Mouse (Mus musculus) heart, adult 11 months (tissue): ENCODE data around the gene Aurkb.

Experiments
- DNase-seq: peaks from one replicate; pipeline ENCODE4 v3.0.0; 2022

Gene Aurkb

GRCm38 (mm10) chr11:69036486-69037230 is 8.8 kb upstream of the Aurkb start:
- DNase-seq = peak; percentile 98

DNA sequence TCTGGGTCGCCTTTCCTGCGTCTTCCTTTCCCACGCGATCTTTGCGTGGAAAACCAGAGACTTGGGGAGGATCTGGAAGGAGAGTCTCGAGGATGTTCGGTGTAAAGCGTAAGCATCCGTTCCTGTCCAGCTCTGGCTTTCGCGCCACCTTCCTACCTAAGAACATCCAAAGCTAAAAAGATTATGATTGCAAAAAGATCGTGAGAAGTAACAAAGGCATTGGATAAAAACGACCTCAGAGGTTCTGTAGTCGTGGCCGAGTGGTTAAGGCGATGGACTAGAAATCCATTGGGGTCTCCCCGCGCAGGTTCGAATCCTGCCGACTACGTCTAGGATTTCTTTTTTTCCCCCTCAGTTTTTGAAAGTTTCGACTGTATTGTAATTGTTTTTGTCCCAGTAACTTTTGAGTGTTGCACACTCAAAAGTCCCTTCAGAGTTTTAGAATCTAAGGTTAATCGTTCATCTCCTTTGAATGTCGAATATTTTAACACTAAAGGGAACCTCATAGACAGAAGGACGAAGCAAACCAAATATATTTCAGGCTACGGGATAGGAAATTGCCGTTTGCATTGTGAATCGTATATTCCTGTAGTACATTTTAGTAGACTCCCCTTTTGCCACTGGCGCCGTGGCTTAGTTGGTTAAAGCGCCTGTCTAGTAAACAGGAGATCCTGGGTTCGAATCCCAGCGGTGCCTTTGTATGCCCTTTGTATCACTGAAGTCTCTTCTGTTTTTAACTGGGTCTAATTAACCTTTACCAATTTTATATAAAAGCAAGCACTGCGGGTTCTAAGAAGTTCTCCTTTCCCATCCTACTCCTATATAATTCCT is 8.0 kb upstream of the Aurkb start:
- DNase-seq = peak; percentile 97

- peak; percentile 95 for DNase-seq
Measured at GRCm38 (mm10) chr11:69038173-69038572, 7.3 kb upstream of the Aurkb start.

- peak; percentile 86 for DNase-seq
Measured at GRCm38 (mm10) chr11:69046395-69046774, 938 bp downstream of the Aurkb start.

DNA sequence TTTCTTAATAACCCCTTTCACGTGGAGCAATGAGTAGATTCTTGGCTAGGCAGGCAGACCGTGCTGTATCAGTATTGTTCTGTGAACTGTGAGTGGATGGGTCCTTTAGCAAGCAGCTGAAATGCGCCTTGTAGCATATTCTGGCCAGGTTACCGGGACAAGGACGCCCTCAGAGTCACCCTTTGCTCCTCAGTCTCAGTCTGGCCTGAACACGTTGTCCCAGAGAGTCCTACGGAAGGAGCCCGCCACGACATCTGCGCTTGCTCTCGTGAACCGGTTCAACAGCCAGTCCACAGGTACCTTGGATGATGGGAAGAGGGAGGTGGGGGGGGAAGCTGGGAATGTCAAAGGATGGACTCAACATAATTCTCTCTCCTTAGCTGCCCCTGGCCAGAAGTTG is 2.1 kb downstream of the Aurkb start:
- DNase-seq = peak; percentile 89

DNA sequence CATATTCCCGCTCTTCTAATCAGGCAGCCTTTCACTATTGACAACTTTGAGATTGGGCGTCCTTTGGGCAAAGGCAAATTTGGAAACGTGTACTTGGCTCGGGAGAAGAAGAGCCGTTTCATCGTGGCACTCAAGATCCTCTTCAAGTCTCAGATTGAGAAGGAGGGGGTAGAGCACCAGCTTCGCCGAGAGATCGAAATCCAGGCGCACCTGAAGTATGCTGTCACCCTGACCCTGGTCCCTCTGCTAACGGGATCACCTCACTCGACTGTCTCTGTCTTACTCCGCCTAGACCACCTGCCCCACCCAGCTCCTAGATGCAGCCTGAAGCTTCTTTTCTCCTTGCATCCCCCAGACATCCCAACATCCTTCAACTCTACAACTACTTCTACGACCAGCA is 2.7 kb downstream of the Aurkb start:
- DNase-seq = peak; percentile 86

GRCm38 (mm10) chr11:69050748-69051147 is 5.3 kb downstream of the Aurkb start:
- no peak for DNase-seq

DNA sequence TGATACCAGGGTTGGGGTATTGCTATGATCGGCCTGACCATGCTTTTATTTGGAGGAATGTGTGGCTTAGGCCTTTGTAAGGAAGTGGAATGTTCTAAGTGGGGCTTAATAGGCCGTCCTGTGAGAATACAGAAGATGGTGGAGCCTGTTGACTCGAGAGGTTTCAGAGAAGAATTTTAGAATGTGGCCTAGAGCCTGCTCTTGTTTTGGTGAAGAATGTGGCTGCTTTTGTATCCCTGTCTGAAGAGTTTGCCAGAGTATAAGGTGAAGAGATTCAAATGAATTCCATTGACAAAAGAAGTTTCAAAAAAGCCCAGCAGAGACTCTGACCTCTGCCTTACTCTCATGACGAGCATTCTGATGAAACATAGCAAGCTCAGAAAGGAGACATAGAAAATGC is 6.3 kb downstream of the Aurkb start:
- no peak for DNase-seq

DNA sequence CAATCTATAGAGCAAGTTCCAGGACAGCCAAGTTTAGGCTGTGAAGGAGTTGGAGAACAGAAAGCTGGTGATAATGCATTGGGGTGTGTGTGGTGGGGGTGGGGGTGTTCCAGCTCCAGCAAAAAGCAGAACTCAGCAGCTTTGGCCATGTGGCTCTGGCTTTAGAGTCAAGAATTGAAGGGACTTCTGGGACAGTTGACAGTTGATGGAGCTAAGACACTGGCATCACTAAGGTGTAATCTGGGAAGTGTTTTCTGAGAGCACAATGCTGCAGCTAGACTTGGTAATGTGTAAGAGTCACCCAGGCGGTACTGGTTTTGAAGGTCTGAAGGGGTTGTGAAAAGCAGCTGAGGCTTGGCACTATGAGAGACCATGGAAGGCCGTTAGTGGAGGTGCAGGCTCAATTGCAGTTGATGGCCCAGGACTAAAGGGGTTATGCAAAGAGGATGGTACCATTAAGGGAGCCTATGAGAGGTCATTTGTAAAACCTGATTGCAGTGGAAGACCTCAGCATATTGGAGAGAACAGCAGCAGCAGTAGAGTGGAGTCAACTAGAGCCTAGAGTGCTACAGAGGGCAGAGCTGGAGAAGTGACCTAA is 7.5 kb downstream of the Aurkb start:
- DNase-seq = peak; percentile 88

DNA sequence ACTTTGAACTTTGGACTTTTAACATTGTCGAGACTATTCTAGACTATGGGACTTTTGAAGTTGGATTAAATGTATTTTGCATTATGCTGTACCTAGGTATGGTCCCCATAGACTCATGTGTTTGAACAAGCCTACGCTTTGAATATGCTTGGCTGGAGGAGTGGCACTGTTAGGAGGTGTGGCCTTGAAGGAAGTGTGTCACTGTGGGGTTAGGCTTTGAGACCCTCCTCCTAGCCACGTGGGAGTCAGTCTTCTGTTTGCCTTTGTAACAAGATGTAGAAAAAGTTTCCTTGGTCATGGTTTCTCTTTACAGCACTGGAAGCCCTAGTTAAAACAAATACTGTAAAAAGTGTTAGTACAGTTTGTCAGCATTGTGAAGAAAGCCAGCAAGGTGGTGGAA is 8.4 kb downstream of the Aurkb start:
- no peak for DNase-seq

- DNase-seq = no peak
Measured at GRCm38 (mm10) chr11:69058265-69058664, 12.8 kb downstream of the Aurkb start.

GRCm38 (mm10) chr11:69058729-69059356 is 13.4 kb downstream of the Aurkb start:
- DNase-seq = peak; percentile 90

DNA sequence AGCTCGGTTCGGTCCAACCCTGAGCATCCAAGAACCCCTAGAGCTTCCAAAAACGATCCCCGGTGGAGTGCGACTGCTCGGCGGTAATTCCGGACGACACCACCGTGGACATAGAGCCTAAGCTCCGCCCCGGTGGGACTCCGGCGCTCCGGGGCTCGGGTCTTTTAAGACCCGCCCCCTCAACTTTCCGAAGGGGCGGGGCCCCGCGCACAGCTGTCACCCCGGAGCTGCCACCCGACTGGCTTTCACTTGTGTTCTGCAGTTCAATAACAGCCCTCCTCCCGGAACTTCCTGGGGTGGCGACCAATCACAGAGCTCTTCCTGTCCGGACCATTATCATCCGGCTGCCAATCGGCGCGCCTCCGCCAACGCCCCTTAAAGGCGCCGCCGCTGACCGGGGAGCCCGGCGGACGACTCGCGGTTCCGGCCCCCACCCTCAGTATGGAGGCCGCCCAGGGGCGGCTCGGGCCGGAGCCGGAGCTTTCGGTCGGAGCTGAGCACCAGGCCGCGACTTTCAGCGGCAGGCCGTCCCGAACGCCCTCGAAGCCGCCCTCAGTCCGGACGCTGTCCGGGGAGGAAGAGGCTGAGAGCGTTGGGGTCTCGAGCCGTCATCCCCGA is 14.0 kb downstream of the Aurkb start, which contains the start of gene Borcs6:
Gene Borcs6, plus strand, starts transcription at position 361 of the 618 bp plus-strand sequence.
- peak; percentile 100 for DNase-seq

DNA sequence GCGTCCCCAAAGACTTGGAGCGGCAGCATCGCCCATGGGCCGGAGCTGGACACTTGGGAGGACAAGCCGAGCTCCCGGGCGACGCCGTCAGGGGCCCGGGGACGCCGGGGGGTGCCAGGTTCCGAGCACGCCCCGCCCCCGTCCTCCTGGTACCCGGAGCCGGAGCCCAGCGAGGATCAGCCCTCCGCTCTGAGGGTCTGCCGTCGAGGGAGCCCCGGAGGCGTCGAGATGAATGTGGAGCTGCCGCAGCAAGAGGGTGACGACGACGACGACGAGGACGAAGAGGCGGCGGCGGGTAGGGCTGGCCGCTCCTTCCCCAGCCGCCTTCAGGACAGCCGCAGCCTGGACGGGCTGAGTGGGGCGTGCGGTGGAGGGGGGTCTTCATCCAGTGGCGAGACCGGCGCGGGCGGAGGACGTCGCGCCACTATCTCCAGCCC is 14.5 kb downstream of the Aurkb start:
- DNase-seq = no peak

DNA sequence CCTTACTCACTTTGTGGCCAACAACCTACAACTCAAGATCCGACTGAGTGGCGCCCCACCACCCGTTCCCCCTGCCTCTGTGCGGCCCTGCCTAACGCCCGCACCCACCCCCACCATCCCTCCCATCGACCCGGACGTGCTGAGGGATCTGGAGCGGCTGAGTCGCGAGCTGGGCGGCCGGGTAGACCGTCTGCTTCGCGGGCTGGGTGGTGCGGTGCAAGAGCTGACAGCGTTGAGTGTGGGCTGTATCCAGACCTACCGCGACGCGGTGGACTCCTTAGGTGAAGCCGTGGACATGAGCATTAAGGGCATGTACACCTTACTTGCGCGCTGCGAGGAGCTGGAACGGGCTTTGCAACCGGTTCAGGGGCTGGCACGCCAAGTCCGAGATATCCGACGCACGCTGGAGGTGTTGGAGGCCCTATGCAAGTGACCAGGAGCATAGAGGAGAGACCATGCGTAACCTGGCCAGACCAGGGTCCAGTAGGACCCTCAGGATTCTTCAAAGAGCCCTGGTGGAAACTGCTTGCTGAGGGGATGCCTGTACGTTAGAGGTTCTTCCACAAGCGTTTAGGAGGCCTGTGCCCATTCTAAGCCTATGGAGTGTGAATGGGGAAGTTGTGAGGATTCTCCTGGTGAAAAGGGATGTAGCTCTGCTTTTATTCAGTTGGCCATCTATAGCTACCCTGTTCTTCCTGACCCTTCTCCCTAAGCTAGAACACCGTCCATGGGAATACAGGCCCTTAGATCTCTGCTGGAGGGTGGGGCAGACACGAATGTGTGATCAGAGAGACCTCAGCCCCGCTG is 15.2 kb downstream of the Aurkb start:
- peak; percentile 97 for DNase-seq

- peak; percentile 90 for DNase-seq
Measured at GRCm38 (mm10) chr11:69061255-69061912, 15.9 kb downstream of the Aurkb start.

DNA sequence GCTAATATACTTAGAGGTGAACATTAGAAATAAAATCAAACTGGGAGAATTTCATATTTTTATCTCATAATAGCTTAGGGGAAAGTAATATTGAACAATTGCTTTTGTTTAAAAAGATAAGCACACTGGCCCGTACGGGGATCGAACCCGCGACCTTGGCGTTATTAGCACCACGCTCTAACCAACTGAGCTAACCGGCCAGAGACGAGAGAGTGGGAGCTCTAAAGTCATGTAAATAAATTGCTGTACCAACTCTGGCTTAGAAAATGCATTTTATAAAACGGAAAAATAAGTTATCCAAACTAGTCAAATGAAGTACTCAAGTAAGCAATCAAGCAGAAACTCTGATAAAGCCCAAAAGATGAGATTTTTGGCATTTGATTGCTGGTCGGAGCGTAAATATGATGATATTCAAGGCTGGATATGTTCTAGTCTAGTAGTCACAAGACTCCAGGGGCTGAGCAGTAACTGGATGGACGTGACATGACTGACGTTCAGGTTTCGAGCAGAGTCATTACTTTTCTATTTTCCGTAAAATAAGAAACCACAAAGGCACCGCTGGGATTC is 16.8 kb downstream of the Aurkb start:
- DNase-seq = peak; percentile 96

DNA sequence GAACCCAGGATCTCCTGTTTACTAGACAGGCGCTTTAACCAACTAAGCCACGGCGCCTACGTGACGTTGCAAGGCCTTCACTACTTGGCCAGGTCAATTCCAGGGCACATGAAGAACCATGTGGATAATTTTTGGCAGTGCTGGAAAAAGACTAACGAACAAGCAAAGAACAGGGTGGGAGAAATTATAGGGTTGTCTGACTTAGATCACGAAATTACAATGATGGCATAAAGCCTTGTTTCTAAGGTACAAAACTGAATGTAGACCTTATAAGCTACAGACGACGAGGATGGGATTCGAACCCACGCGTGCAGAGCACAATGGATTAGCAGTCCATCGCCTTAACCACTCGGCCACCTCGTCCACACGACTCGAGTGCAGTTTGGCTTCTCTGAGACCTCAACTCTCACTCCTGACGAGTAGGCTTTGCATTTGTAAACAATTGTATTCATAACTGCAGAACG is 17.3 kb downstream of the Aurkb start:
- peak; percentile 99 for DNase-seq

GRCm38 (mm10) chr11:69063413-69064201 is 18.2 kb downstream of the Aurkb start:
- DNase-seq = peak; percentile 98
